Mouse (Mus musculus) intestine, embryonic 14.5 days (tissue): ENCODE results near the gene Col16a1. TPM values are rescaled to one million over a fixed set of nuclear protein-coding genes. Genes with fewer than 3 reads are reported as not detected.

ENCODE experiments used
- ATAC-seq: fragments of 200-750 bp; cut with Nextera tagmentation; replicated peaks from 2 replicates; pipeline ENCODE4 v1.8.0; 2017; ENCODE audit warnings: low read depth, moderate number of reproducible peaks, moderate TSS enrichment, moderate library complexity; ENCODE audit not compliant: low FRiP score, low TSS enrichment
- DNase-seq: peaks from one replicate; pipeline ENCODE4 v3.0.0-alpha.2; 2018; ENCODE audit warnings: low spot score
- H3K27ac ChIP-seq: fragments of 300-500 bp; sonication (generic); 2 replicates; pipeline ENCODE4 v1.5.1; 2014; ENCODE audit warnings: low read depth, mild to moderate bottlenecking, control low read depth
- H3K27me3 ChIP-seq: fragments of 300-500 bp; sonication (generic); replicated peaks from 2 replicates; pipeline ENCODE4 v1.6.1; 2014; ENCODE audit warnings: low read length, control low read depth; ENCODE audit not compliant: control insufficient read depth, insufficient read depth
- H3K36me3 ChIP-seq: fragments of 300-500 bp; sonication (generic); 2 replicates; pipeline ENCODE4 v1.6.1; 2014; ENCODE audit warnings: low read length, control low read depth; ENCODE audit not compliant: control insufficient read depth, insufficient read depth
- H3K4me1 ChIP-seq: fragments of 300-500 bp; sonication (generic); replicated peaks from 2 replicates; pipeline ENCODE4 v1.6.1; 2014; ENCODE audit warnings: low read length, control low read depth, mixed read lengths; ENCODE audit not compliant: control insufficient read depth, insufficient read depth
- H3K4me2 ChIP-seq: fragments of 300-500 bp; sonication (generic); 2 replicates; pipeline ENCODE4 v1.6.1; 2014; ENCODE audit warnings: low read length
- H3K4me3 ChIP-seq: fragments of 300-500 bp; sonication (generic); 2 replicates; pipeline ENCODE4 v1.5.1; 2014; ENCODE audit warnings: low read depth, low read length, control low read depth, mixed read lengths
- H3K9ac ChIP-seq: fragments of 300-500 bp; sonication (generic); 2 replicates; pipeline ENCODE4 v1.6.1; 2014; ENCODE audit warnings: mild to moderate bottlenecking, low read length
- H3K9me3 ChIP-seq: fragments of 300-500 bp; sonication (generic); 2 replicates; pipeline ENCODE4 v1.6.1; 2016; ENCODE audit warnings: low read length, control low read depth; ENCODE audit not compliant: control insufficient read depth
- WGBS: fragments of 180-500 bp; shearing (Covaris S2); extraction: QIAGEN DNeasy Blood & Tissue Kit; methylation state at CpG from one replicate; pipeline ENCODE4 v1.1.7; 2014; 5-methylcytosine and 5-hydroxymethylcytosine counted together
- polyA plus RNA-seq: library from polyadenylated mRNA; unstranded; fragments of >200 nt; fragmentation: Nextera tagmentation; extraction: Ambion mirVana; gene quantifications from 2 replicates; pipeline ENCODE4 v1.2.1, GENCODE M21; 2014

Col16a1 gene
- polyA plus RNA-seq, 1 experiment from 2014 or later = 56.9 TPM

DNA sequence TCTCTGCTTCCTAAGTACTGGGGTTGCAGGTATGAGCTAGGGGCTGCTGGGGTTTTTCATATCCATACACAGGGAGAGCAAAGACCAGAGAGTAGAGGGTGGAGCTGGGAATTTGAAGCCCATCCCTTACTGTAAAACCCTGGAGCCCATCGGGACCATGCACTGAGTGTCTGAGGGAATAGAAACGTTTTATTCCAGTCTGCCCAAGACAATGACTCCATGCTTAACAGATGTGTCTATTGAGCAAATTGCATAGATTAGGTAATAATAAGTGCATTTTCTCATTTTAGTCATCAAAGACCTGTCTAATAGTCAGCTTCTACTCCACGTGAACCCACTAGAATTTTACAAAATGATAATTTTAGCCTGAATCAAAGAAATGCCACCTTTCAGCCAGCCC is 22.9 kb downstream of the Col16a1 start:
- ATAC-seq (no peak), DNase-seq (no peak)
- no peaks in the 10 kb centered on the region for H3K27me3 ChIP-seq
- peaks cover 36% of the 10 kb centered on the region for H3K36me3 ChIP-seq
- no peaks in the 10 kb centered on the region for H3K4me1 ChIP-seq
- H3K4me3 ChIP-seq = no peak overlapping the region
- 57% methylated on average over 3 of the region's 3 CpGs for WGBS
- no peak overlapping the region for H3K4me2 ChIP-seq
- no peak overlapping the region for H3K27ac ChIP-seq
- no peaks in the 10 kb centered on the region for H3K9me3 ChIP-seq
- H3K9ac ChIP-seq = no peak overlapping the region

GRCm38 (mm10) chr4:130071758-130072157 is 24.1 kb downstream of the Col16a1 start:
- H3K9ac ChIP-seq = no peak overlapping the region
- H3K27ac ChIP-seq = no peak overlapping the region
- DNase-seq (no peak), ATAC-seq (no peak)
- H3K4me2 ChIP-seq = no peak overlapping the region
- H3K36me3 ChIP-seq = peaks cover 38% of the 10 kb centered on the region
- H3K4me3 ChIP-seq = no peak overlapping the region
- no peaks in the 10 kb centered on the region for H3K27me3 ChIP-seq
- WGBS = 93% methylated on average over 2 of the region's 2 CpGs
- H3K4me1 ChIP-seq = no peaks in the 10 kb centered on the region
- H3K9me3 ChIP-seq = no peaks in the 10 kb centered on the region

DNA sequence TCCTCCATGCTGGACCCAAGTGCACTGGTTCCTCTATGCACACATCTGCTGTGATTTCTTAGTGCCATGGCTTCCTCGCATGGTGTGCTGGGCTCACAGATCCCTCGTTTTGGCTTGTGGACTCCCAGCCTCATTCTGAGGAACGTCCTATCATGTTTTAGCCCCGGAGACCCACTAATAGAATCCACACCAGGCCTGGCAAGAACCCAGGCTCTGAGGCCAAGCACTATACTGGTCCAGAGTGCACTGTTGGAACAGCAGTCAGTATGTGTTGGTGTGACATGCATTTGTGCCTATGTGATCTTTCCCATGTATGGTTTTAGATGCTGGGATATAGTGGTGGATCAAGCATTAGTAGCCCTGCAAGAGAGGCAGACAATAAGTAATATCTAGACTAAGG is 25.7 kb downstream of the Col16a1 start:
- no peak overlapping the region for H3K4me2 ChIP-seq
- 85% methylated on average over 4 of the region's 4 CpGs for WGBS
- ATAC-seq = no peak

GRCm38 (mm10) chr4:130074761-130075515 is 27.3 kb downstream of the Col16a1 start:
- Histone ChIP-seq H3K27me3 (no peaks in the 10 kb centered on the region), H3K9ac (no peak overlapping the region), H3K4me1 (no peaks in the 10 kb centered on the region), H3K4me3 (no peak overlapping the region), H3K27ac (no peak overlapping the region), H3K9me3 (no peaks in the 10 kb centered on the region), H3K4me2 (no peak overlapping the region), H3K36me3 (peaks cover 23% of the 10 kb centered on the region; the same call in 1 of the 2 replicates)
- DNase-seq (no peak), ATAC-seq (no peak)
- WGBS = 67% methylated on average over 17 of the region's 17 CpGs

More for the DNA sequence above, 25.7 kb downstream of the Col16a1 start:
- Histone ChIP-seq H3K4me1 (no peaks in the 10 kb centered on the region), H3K9me3 (no peaks in the 10 kb centered on the region), H3K4me3 (no peak overlapping the region), H3K9ac (no peak overlapping the region), H3K36me3 (peaks cover 33% of the 10 kb centered on the region), H3K27me3 (no peaks in the 10 kb centered on the region), H3K27ac (no peak overlapping the region)
- no peak for DNase-seq

GRCm38 (mm10) chr4:130076856-130077255 is 29.2 kb downstream of the Col16a1 start:
- DNase-seq = no peak

GRCm38 (mm10) chr4:130078816-130079485 is 31.3 kb downstream of the Col16a1 start:
- no peak overlapping the region for H3K9ac ChIP-seq
- whole genome bisulfite sequencing = 55% methylated on average over 17 of the region's 17 CpGs
- H3K4me1 ChIP-seq = 0 out of 2 replicates have a peak, but pooled peaks cover 2% of the 10 kb centered on the region
- H3K4me2 ChIP-seq = no peak overlapping the region
- H3K27ac ChIP-seq = no peak overlapping the region
- no peaks in the 10 kb centered on the region for H3K9me3 ChIP-seq
- H3K36me3 ChIP-seq = peaks cover 15% of the 10 kb centered on the region; the same call in 1 of the 2 replicates
- ATAC-seq (no peak), DNase-seq (no peak)
- H3K4me3 ChIP-seq = no peak overlapping the region
- no peaks in the 10 kb centered on the region for H3K27me3 ChIP-seq

More at GRCm38 (mm10) chr4:130076856-130077255, 29.2 kb downstream of the Col16a1 start:
- H3K4me3 ChIP-seq = no peak overlapping the region
- 52% methylated on average over 8 of the region's 8 CpGs for WGBS
- H3K27ac ChIP-seq = no peak overlapping the region
- H3K9ac ChIP-seq = no peak overlapping the region
- H3K4me1 ChIP-seq = 0 out of 2 replicates have a peak, but pooled peaks cover 2% of the 10 kb centered on the region
- H3K36me3 ChIP-seq = peaks cover 22% of the 10 kb centered on the region; the same call in 1 of the 2 replicates
- no peak overlapping the region for H3K4me2 ChIP-seq
- no peak for ATAC-seq
- H3K9me3 ChIP-seq = no peaks in the 10 kb centered on the region
- no peaks in the 10 kb centered on the region for H3K27me3 ChIP-seq

GRCm38 (mm10) chr4:130079521-130079920 is 31.9 kb downstream of the Col16a1 start:
- Histone ChIP-seq H3K4me1 (0 out of 2 replicates have a peak, but pooled peaks cover 2% of the 10 kb centered on the region), H3K27ac (no peak overlapping the region), H3K4me3 (no peak overlapping the region), H3K27me3 (no peaks in the 10 kb centered on the region), H3K9ac (no peak overlapping the region), H3K36me3 (peaks cover 13% of the 10 kb centered on the region; the same call in 1 of the 2 replicates), H3K4me2 (no peak overlapping the region), H3K9me3 (no peaks in the 10 kb centered on the region)
- DNase-seq (no peak), ATAC-seq (no peak)
- WGBS = 78% methylated on average over 2 of the region's 3 CpGs

- ATAC-seq (no peak), DNase-seq (no peak)
- H3K27ac ChIP-seq = no peak overlapping the region
- WGBS = 68% methylated on average over 19 of the region's 19 CpGs
- 0 out of 2 replicates have a peak, but pooled peaks cover 2% of the 10 kb centered on the region for H3K4me1 ChIP-seq
- no peak overlapping the region for H3K9ac ChIP-seq
- H3K27me3 ChIP-seq = no peaks in the 10 kb centered on the region
- no peak overlapping the region for H3K4me3 ChIP-seq
- H3K9me3 ChIP-seq = no peaks in the 10 kb centered on the region
- no peak overlapping the region for H3K4me2 ChIP-seq
- H3K36me3 ChIP-seq = no peaks in the 10 kb centered on the region
Measured at GRCm38 (mm10) chr4:130081345-130082190, 33.9 kb downstream of the Col16a1 start.
